Mouse (Mus musculus): ENCODE results near the gene Apoa5.

The Apoa5 gene

DNA sequence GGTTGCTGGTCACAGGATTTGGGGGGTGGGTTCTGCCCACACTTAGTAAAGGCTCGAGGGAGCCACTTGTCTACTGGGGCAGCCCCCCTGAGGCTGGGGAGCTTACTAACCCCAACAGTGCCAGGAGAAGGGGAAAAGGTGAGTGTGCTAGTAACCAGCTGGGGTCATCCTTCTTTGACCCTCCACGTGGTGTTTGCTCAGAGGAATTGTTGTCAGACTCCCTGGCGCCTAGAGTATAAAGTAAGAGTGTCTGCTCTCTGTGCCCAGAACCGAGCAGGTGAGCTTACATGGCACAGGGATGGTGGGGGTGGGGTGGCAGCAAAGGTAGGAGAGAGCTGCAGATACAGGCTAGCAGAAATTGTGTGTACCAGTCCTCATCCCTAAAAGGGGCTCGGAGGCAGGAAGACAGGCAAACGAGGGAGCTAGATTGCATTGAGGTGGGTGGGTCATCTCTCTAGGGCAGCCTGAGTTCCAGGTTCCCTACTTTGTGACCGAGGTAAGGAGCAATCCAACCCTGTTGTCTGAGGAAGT, at the start of gene Apoa5:
Apoa5 (plus strand) TSS at position 291 of the 531 bp plus-strand sequence.
- no peak for DNase-seq (ENCODE audit: inconsistent ontology term)

DNA sequence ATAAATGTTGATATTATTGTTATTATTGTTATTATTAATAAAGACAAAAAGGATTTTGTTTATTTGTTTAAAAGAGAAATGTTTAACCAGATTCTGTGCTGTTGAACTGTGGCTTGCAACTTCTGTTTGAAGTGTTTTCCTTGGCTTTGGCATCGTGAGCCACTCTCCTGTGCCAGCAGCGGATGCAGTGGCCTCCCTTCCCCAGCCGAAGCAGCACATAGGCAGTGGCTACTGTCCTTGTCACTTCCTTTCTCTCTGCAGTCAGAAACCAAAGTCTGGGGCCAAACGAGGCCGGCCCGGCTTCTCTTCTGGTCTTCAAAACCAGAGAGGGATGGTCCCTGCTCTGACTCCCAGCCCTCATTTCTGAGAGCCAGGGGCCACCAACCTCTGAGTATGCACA, 45.3 kb upstream of the Apoa5 start:
- no peak for DNase-seq (ENCODE audit: inconsistent ontology term)

DNA sequence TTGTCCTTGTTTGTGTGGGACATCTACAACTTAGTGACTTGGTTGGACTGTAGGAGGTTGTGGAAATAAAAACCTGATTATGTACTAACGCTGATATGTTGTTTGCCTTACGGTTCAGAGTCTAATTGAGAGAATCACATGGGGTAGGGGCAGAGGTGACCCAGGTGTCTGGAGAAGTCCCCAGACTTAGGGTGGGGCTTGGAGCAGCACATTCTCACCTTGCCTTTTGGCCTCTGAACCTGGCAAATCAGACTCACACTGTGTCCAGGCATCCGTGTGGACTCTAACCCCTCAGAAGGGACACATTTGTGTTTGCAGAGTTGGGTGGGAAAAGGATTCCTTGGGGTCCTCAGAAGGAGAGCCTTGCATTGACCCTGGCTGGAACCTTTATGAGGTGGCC, 44.3 kb upstream of the Apoa5 start:
- no peak for DNase-seq (ENCODE audit: inconsistent ontology term)

DNA sequence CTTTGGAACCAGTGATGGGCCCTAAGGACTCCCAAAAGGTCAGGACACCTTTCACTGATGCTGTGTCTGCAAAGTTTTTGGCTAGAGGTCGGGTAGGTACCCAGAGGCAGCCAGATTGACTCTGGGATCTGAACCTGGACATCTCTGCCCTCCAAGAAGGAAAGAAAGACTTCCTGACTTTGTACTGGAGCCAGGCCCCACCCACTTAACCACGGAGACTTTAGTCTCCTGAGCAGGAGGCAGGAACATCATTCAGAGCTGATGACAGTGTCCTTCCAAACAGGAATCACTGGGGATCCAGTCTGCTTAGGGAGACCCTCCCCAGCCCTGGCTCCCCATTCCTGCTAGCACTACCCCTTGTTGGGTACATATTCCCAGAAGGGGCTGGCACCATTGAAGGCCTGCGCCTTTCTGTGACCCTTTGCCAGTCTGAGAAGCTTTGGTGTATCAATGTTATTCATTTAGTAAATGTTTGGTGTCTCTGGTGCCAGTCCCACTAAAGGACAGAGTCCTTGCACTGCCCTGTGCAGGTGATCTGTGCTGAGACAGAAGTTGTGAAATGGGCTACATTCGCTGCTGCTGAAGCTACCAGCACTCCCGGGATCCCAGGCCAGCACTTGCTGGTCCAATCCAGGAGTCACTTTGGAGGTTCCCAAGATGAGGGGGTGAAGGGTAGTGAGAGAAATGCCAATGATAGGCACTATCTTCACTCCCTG, 43.3 kb upstream of the Apoa5 start:
- no peak for DNase-seq (ENCODE audit: inconsistent ontology term)

DNA sequence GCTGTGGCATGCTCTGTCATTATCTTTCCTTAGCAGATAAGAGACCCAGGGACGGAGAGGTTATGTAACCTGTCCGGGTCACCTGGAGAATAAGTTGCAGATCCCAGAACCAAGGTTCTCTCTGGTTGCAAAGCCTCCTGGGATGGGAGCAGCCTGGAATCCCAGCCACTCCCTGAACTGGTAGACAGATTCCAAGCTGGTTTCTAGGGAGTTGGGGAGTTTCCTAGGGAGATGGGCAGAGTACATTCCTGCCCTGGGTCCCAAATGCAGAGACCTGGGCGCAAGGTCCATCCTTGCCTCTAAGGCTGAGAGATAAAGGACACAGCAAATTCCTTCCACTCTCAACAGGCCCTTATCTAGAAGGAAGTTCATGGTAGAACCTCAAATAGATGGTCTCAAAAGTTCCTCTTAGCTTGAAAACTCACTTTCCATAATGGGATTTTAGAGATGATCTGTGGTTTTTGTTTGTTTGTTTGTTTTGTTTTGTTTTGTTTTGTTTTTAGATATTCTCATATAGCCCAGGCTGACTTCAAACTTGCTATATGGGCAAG, 41.3 kb upstream of the Apoa5 start:
- DNase-seq (ENCODE audit: inconsistent ontology term), result no peak

DNA sequence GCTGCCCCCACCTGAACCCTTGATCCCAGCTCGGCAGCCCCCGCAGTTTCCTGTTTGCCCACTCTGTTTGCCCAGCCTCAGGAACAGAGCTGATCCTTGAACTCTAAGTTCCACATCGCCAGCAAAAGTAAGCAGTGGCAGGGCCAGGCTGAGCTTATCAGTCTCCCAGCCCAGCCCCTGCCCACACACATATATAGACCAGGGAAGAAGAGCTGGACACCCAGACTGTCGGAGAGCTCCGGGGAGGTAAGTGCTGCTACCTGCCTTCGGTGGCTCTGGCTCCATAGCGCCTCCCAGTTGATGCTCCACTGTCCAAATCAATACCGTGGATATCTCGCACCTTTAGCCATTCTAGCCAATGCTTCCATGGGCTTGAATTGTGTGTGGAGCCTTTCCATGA, 39.9 kb upstream of the Apoa5 start, which contains the start of gene Apoa1:
Apoa1 (plus strand) TSS at position 90 of the 400 bp plus-strand sequence.
- no peak for DNase-seq (ENCODE audit: inconsistent ontology term)

DNA sequence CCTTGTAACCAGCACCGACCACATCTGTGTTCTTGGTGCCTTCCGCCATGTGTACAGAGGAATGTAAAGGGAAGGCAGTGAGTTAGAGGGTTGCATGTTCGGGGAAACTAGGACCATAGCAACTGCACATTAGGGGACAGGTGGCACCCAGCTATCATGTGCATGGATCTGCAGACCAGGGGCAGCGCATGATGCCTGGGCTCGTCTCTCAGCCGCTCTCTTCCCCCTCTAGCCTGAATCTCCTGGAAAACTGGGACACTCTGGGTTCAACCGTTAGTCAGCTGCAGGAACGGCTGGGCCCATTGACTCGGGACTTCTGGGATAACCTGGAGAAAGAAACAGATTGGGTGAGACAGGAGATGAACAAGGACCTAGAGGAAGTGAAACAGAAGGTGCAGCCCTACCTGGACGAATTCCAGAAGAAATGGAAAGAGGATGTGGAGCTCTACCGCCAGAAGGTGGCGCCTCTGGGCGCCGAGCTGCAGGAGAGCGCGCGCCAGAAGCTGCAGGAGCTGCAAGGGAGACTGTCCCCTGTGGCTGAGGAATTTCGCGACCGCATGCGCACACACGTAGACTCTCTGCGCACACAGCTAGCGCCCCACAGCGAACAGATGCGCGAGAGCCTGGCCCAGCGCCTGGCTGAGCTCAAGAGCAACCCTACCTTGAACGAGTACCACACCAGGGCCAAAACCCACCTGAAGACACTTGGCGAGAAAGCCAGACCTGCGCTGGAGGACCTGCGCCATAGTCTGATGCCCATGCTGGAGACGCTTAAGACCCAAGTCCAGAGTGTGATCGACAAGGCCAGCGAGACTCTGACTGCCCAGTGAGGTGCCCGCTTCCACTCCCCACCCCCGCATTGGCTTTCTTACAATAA, 38.6 kb upstream of the Apoa5 start:
- peak; percentile 82 for DNase-seq (ENCODE audit: inconsistent ontology term)

DNA sequence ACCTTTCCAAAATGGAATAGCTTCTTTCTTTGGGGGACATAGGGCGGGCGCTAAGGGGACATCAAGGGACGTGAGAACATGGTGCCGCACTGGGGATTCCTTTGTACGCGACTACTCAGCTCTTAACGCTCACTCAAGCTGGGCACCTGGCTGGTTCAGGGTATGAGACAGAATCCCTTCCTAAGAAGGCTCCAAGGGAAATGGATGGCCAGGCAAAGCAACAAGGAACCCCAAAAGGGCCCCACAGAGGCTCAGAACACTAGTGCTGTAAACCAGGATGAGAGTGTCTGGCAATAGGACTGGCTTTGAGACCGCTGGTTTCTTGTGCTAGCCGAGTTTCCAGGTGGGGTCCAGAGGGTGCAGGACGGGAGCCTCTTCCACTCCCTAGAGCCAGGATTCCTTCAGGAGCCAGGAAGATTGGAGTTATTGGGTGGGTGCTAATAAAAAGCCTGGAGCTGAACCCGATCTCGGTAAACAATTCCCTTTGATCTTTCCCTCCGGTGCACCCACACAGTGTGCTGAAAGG, 37.9 kb upstream of the Apoa5 start:
- DNase-seq (ENCODE audit: inconsistent ontology term), result no peak

DNA sequence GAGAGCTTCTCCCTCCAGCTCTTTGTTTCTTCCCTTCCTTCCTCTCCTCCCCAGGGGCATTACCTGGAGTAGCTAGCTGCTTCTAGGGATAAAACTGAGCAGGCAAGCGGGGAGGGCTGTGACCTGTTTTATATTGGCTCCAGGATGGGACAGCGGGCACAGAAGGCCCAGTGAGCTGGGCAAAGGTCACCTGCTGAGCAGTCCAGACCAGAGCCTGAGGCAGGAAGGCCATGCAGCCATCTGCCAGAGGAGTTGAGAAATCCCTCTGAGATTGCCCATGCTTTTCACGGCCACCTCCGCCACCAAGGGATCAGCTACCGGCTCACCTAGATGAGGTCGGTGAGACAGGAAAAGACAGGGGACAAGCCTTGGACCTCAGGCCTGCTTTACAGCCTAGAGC, 33.2 kb upstream of the Apoa5 start:
- no peak for DNase-seq (ENCODE audit: inconsistent ontology term)

DNA sequence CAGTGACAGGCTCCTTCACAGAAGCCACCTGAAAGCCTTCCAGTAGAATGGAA, 33.0 kb upstream of the Apoa5 start, which contains the start of gene Apoc3:
Apoc3 (minus strand) TSS at position 41 of the 53 bp plus-strand sequence.
- DNase-seq (ENCODE audit: inconsistent ontology term), result no peak

DNA sequence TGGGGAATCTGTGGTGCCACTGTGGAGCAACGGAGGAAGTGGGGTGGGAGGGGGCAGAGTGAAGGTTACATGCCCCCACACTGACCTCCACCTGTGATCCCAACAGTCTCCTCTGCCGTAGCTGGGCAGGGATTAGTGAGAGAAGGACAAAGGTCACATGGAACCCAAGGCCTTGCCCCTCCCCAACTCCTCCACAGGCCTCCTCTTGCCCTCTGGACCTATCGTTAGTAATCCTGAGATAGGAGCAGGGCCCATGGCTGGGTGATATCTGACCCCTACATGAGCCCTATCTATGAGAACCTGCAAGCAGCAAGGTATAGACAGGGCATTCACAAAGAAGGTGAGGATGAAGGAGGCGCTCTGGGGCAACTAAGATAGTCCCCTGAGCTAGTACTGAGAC, 32.8 kb upstream of the Apoa5 start:
- DNase-seq (ENCODE audit: inconsistent ontology term), result no peak

DNA sequence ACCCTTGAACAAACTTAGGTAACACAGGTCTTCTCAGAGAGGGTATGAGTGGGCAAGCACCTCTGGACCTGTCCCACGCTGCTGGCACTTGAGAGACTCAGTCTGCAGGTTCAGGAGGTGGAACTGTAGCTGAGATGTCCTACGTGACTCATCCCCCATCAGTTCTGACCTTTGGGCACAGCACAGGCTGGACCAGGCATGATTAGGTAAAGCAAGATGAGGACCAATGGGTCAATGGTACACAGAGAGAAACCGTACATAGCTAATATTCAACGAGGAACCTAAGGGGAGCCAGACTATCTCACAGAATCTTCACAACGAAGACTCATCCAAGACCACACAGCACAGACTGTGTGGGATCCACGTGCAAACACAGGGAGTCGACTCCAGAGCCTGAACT, 29.6 kb upstream of the Apoa5 start:
- no peak for DNase-seq (ENCODE audit: inconsistent ontology term)

DNA sequence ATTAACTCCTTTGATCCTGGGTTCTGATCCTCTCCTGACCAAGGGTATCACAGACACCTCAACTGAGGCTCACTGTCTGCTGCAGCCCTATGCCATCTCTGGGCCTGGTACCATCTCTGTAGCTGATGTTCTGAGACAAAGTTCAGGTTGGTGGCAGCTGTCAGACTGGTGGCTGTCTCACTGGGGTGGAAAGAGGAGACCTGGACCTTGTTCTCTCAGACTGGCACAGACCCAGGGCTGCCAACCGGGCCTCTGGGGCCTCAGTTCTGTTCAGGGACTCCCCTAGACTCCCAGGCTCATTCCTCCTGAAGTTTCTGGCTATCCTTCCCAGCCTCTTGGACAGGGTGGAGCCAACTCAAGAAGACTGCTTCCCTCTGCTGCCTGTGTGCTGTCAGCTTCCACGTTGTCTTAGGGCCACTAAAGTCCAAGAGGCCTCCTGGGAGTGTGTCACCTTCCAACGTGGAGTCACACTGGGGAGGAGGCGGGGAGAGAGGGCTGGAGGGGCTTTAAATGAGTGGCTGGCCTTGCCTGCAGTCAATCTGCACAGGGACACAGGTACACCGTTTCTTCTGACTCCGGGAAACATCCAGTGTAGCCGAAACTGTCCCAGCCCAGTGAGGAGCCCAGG, 27.8 kb upstream of the Apoa5 start, which contains the start of gene Apoa4:
Apoa4 (plus strand) TSS at position 171 of the 628 bp plus-strand sequence.
- no peak for DNase-seq (ENCODE audit: inconsistent ontology term)

DNA sequence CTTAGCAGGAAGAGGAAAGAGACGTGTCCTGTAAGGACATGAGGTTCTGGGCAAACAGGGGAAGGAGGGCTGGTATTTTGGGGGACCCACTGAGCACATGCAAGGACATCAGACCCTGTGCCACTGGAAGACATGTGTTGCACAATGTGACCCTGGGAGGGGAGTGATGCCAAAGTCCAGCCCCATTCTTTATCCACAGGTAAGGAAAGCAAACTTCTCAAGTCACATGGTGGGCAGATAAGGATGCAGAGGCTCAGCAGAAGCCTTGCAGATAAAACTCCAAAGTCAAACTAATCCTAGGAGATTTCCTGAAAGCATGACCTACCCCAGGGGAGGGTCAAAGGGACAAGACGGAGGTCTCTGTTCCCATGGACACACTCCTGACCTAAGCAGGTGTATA, 26.6 kb upstream of the Apoa5 start:
- DNase-seq (ENCODE audit: inconsistent ontology term), result no peak

DNA sequence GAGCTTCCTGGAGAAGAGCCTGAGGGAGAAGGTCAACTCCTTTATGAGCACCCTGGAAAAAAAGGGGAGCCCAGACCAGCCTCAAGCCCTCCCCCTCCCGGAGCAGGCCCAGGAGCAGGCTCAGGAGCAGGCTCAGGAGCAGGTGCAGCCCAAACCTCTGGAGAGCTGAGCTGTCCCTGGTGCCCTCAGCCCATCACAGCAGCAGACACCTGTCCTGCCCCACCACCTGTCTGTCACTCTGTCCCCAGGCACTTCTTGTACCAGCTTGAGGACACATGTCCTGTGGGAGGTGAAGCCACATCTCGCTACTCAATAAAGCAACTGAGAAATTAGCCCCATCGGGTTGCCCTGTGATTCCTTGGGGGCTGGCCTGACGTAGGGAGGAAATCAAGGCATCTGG, 25.3 kb upstream of the Apoa5 start:
- DNase-seq (ENCODE audit: inconsistent ontology term), result no peak

DNA sequence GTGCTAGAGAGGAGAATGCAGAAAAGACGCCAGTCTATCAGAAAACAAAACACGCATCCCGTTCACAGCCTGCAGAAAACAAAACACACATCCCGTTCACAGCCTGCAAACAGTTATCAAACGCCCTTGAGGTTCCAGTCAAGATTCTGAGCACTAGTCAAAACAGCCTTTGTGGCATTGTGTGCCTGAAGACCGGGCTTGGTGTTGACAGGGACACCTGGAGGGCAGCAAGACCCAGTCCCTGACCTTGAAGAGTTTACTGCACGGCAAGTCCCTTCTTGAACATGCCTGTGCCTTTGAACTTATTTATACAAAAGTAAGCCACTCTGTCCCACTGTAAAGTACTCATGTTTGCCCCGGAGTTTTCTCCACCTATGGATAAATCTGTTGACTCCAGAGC, 24.8 kb upstream of the Apoa5 start:
- no peak for DNase-seq (ENCODE audit: inconsistent ontology term)

DNA sequence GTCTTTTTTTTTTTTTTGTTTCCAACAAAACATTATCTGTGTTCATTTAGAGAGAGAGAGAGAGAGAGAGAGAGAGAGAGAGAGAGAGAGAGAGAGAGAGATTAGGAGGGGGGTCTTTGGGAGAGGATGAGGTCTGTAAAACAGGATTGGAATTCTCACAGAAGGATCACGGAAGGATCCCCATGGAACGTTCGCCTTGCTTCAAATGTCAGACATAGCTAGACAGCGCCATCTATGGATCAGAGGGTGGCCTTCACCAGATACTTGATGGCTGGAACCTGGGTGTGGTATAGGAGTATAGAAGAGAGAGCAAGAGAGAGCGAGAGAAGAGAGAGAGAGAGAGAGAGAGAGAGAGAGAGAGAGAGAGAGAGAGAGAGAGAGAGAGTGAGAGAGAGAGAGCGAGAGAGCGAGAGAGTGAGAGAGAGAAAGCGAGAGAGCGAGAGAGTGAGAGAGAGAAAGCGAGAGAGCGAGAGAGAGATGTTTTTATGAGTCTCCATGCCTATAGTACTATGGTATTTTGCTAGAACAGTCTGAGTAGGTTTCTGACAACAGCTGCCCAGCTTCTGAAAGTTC, 21.6 kb upstream of the Apoa5 start:
- peak; percentile 62 for DNase-seq (ENCODE audit: inconsistent ontology term)

DNA sequence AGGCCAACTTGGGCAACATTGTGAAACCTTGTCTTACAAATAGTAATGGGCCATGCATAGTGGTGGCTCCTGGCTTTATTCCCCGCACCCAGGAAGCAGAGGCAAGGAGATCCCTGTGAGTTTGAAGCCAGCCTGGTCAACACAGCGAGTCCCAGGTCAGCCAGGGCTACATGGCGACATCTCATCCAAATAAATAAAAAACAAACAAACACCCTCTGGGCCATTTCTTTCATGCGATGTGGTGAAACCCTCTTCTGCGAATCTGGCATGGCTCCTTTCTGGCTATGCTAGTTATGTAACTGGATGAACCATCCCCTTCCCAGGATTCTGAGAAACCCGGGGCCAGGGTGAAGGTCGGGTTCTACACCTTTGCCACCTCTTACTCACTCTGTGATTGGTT, 12.3 kb upstream of the Apoa5 start:
- no peak for DNase-seq (ENCODE audit: inconsistent ontology term)

DNA sequence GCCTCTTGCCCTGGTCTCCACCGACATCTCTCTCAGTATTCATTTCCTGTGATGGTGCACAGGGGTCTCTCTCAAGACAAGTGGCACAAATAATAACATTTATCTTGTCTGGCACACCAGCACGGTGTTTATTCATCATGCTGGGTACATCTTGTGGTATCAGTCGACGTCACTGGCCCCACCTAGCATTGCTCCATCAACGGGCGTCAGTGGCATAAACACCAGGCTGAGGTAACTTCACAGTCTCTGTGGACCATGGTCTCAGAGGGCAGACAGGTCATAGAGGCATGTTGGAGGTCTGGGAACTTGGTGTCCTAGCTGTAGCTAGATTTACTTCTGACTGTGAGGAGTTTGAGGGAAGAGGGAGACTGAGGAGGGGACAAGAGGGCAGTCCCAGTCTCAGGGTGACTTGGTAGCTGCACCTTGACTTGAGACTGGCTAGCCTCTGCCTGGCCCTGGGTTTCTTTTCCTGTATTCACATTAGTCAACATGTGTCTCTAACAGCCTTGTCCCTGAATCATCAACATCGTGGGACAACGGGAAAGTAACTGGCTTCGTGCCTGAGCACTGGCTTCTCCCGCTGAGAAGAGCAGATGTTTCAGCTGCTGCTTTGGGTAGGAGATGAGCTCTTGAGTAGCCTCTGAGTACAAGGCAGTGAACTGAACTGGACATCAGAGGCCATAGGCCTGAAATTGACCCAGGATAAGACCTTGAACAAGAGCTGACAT, 11.6 kb upstream of the Apoa5 start:
- no peak for DNase-seq (ENCODE audit: inconsistent ontology term)

DNA sequence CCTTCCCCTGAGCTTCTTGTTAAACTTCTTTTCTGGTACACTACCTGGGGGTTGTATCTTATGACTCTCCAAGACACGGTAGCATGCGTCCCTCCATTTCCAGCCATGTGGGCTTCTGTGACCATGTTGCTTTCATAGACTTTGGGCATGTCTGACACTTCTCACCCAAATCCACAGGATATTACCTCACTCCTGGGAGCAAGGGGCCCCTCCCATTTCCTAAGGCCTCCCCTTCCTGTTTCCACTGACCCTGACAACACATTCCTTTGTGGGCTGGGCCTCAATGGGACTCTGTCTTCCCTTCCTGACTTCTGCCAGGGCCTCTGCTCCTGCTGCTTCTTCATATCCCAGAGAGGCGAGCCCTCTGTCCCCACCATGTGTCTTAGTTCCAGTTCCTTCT, 10.9 kb upstream of the Apoa5 start:
- DNase-seq (ENCODE audit: inconsistent ontology term), result no peak

DNA sequence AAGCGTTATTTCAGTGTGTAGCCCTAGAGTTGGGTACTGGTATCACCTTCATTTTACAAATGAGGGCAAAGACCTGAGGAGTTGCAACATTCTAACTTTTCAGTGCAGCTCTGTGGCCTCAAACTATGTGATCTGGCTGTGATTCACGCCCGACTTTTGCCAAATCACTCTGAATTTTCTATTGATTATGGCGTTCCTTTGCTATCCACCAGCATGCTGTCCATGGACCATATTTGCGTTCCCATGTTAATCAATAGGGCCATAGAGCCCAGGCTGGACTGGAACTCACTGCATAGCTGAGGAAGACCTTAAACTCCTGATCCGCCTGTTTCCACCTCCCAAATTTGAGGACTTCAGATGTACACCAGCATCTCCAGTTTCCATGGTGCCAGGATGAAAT, 9.3 kb upstream of the Apoa5 start:
- DNase-seq (ENCODE audit: inconsistent ontology term), result no peak

Measured in Muller cell, postnatal 12 days (primary cell).